Mouse (Mus musculus) embryonic facial prominence, embryonic 14.5 days (tissue): ENCODE data around the gene Abat. TPM values are rescaled to one million over a fixed set of nuclear protein-coding genes. Genes with fewer than 3 reads are reported as not detected.

Experiments used
- ATAC-seq: fragments of 200-750 bp; cut with Nextera tagmentation; 2 replicates; pipeline ENCODE4 v1.8.0; 2017; ENCODE audit warnings: low read depth, moderate number of reproducible peaks, moderate TSS enrichment
- DNase-seq: peaks from one replicate; pipeline ENCODE4 v3.0.0-alpha.2; 2015; ENCODE audit warnings: low spot score
- H3K27ac ChIP-seq: fragments of 300-500 bp; sonication (generic); replicated peaks from 2 replicates; pipeline ENCODE4 v1.5.1; 2014; ENCODE audit warnings: low read depth, mild to moderate bottlenecking, low read length, moderate library complexity
- H3K27me3 ChIP-seq: fragments of 300-500 bp; sonication (generic); replicated peaks from 2 replicates; pipeline ENCODE4 v1.6.1; 2014; ENCODE audit warnings: low read length; ENCODE audit not compliant: control insufficient read depth, insufficient read depth
- H3K36me3 ChIP-seq: fragments of 300-500 bp; sonication (generic); 2 replicates; pipeline ENCODE4 v1.6.1; 2014; ENCODE audit warnings: low read length, mixed read lengths; ENCODE audit not compliant: control insufficient read depth, insufficient read depth
- H3K4me1 ChIP-seq: fragments of 300-500 bp; sonication (generic); 2 replicates; pipeline ENCODE4 v1.6.1; 2014; ENCODE audit warnings: antibody characterized with exemption, low read length; ENCODE audit not compliant: control insufficient read depth, insufficient read depth
- H3K4me2 ChIP-seq: fragments of 300-500 bp; sonication (generic); 2 replicates; pipeline ENCODE4 v1.6.1; 2014; ENCODE audit warnings: low read depth, mild to moderate bottlenecking, low read length, moderate library complexity, mixed read lengths
- H3K4me3 ChIP-seq: fragments of 300-500 bp; sonication (generic); 2 replicates; pipeline ENCODE4 v1.5.1; 2014; ENCODE audit warnings: low read depth, mild to moderate bottlenecking, low read length
- H3K9ac ChIP-seq: fragments of 300-500 bp; sonication (generic); 2 replicates; pipeline ENCODE4 v1.6.1; 2014; ENCODE audit warnings: low read depth, mild to moderate bottlenecking, low read length, moderate library complexity, mixed read lengths
- H3K9me3 ChIP-seq: fragments of 300-500 bp; sonication (generic); 2 replicates; pipeline ENCODE4 v1.6.1; 2016; ENCODE audit warnings: low read length; ENCODE audit not compliant: control insufficient read depth
- WGBS: fragments of 180-500 bp; shearing (Covaris S2); extraction: QIAGEN DNeasy Blood & Tissue Kit; methylation state at CpG from one replicate; pipeline ENCODE4 v1.1.7; 2014; 5-methylcytosine and 5-hydroxymethylcytosine counted together
- polyA plus RNA-seq: library from polyadenylated mRNA; unstranded; fragments of >200 nt; fragmentation: Nextera tagmentation; extraction: Ambion mirVana; gene quantifications from 2 replicates; pipeline ENCODE4 v1.2.1, GENCODE M21; 2014

Gene Abat
- polyA plus RNA-seq, 1 experiment from 2014 or later, result 18.0 TPM

DNA sequence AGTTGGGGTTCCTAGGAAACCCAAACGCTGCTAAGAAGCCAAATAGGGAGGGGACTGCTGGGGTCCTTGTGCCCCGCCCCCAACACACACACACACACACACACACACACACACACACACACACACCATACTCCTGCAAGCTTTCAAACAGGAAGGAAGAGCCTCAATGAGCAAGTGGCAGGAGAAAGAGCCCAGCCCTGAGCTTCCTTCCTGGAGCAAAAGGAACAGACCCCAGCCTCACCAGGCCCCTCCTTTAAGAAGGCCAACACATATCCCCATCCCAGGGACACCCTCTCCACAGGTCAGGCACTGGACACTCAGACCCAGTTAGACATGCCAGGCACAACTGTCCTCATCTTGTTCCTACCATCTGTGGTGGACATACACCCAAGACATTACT lies 149.8 kb downstream of the Abat start:
- ATAC-seq, result no peak
- H3K9me3 ChIP-seq, result no peaks in the 10 kb centered on the region

DNA sequence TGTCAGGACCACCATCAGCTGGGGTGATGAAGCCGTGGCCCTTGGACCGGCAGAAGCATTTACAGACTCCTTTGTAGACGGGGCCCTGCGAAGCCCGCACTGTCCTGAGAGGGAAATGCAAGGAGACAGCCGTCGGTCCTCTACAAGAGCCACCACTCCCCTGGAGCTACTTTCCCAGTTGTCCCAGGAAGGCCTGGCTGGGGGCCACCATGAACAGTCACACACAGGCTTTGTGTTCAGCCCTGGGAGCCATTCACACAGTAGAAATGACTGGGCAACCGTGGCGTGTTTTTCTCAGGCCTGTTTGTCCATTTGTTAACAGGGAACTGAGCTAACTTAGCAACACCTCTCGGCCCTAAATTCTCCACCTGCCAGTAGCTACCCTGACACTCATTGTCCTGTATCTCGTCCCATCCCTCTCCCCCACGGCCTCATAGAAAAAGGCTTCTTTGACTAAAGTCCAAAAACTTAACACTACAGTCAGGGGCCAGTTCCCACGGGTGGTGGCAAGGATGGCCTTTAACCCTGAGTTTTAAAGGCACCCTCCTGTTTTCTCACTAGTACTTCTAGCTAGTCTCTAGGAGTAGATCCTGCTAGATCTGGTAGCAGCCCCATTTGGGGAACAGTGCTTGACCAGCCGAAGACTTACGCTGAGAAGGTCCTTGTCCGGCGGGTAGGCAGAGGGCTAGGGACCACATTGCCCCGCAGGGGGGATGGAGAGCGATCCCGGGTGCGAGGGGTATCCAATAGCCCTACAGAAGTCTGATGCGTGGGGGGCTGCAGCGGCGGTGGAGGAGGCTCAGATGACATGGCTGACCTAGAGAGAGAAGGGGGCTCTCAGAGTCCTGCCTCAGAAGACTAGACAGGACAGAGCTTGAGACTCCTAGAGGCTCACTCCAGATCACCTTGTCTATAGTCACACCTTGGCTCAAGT lies 150.6 kb downstream of the Abat start:
- no peak overlapping the region for H3K9ac ChIP-seq
- ATAC-seq, result no peak
- no peaks in the 10 kb centered on the region for H3K27me3 ChIP-seq
- no peaks in the 10 kb centered on the region for H3K4me1 ChIP-seq
- H3K9me3 ChIP-seq, result no peaks in the 10 kb centered on the region
- H3K4me3 ChIP-seq, result no peak overlapping the region
- no peak overlapping the region for H3K4me2 ChIP-seq
- DNase-seq, result no peak
- 85% methylated on average over 24 of the region's 24 CpGs for WGBS
- H3K27ac ChIP-seq, result no peak overlapping the region
- peaks cover 34% of the 10 kb centered on the region for H3K36me3 ChIP-seq

More for the DNA sequence above, 149.8 kb downstream of the Abat start:
- 73% methylated on average over 1 of the region's 2 CpGs for WGBS
- Histone ChIP-seq H3K9ac (no peak overlapping the region), H3K4me3 (no peak overlapping the region), H3K27me3 (no peaks in the 10 kb centered on the region), H3K4me2 (no peak overlapping the region), H3K4me1 (no peaks in the 10 kb centered on the region), H3K36me3 (peaks cover 41% of the 10 kb centered on the region), H3K27ac (no peak overlapping the region)
- no peak for DNase-seq

DNA sequence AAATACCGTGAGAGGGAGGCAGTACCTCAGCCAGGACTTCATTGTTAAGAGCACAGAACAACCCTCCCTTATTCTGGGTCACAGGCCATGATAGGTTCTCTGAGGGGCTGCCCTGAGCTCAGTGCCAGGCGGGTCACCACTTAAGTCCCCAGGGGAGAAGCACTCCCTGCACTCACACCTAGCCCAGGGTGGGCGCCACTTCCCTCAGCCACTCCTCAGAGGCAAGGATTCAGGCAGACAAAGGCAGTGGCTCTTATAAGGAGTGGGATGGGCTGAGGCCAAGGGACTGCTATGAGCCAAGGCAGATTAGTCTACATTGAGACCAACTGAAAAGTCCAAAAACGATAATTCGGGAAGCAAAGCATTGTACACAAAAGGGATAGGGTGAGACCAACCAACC lies 152.1 kb downstream of the Abat start:
- no peak overlapping the region for H3K4me2 ChIP-seq
- ATAC-seq (no peak), DNase-seq (no peak)
- H3K27me3 ChIP-seq, result no peaks in the 10 kb centered on the region
- peaks cover 19% of the 10 kb centered on the region for H3K36me3 ChIP-seq
- peaks cover 7% of the 10 kb centered on the region for H3K4me1 ChIP-seq
- no peak overlapping the region for H3K27ac ChIP-seq
- 80% methylated on average over 5 of the region's 5 CpGs for WGBS
- no peak overlapping the region for H3K9ac ChIP-seq
- H3K4me3 ChIP-seq, result no peak overlapping the region
- H3K9me3 ChIP-seq, result no peaks in the 10 kb centered on the region

DNA sequence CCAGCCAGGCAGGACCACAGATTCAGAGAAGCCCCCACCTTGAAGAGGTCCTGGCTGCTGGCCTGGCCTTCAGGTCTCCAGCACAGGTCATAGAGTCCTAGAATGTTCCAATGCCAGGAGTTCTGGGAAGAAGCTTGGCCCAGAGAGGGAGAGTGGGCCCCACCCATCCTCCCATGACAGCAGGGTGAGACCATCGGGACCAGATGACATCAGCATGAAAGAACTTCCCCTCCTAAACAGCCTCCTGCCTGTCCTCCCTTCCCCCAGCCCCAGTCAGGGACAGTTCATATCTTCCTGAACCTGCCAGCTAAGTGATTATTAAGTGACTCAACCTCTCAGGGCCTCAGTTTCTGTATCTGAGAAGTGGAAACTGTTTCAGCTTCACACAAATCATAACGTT lies 153.2 kb downstream of the Abat start:
- WGBS, result 50% methylated on average over 2 of the region's 2 CpGs
- no peak for ATAC-seq
- peaks cover 13% of the 10 kb centered on the region for H3K4me1 ChIP-seq

DNA sequence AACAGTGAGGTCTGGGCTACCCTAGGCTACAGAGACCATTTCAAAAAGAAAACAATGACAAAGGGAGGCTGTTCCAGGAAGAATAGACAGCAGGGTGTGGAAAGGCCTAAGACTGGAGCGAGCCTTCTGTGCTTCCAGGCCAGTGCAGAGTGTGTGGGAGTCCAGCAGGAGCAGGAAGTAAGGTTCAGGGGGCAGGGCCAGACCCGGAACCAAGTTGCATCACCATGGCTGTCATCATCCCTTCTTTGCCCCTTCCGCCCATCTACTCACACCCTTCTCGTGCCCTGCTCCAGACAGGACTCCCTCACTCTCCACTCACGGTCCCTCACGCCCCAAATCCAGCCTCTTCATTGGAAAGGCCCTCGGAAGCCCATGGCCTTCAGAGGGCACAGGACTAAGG lies 154.0 kb downstream of the Abat start:
- Histone ChIP-seq H3K4me2 (no peak overlapping the region), H3K27me3 (no peaks in the 10 kb centered on the region), H3K36me3 (peaks cover 10% of the 10 kb centered on the region), H3K9ac (no peak overlapping the region), H3K4me1 (peaks cover 13% of the 10 kb centered on the region), H3K27ac (no peak overlapping the region), H3K9me3 (no peaks in the 10 kb centered on the region), H3K4me3 (no peak overlapping the region)
- ATAC-seq (no peak), DNase-seq (no peak)
- 80% methylated on average over 7 of the region's 7 CpGs for whole genome bisulfite sequencing

More for the DNA sequence above, 153.2 kb downstream of the Abat start:
- no peak overlapping the region for H3K27ac ChIP-seq
- H3K36me3 ChIP-seq, result peaks cover 17% of the 10 kb centered on the region
- no peaks in the 10 kb centered on the region for H3K9me3 ChIP-seq
- no peaks in the 10 kb centered on the region for H3K27me3 ChIP-seq
- H3K4me2 ChIP-seq, result no peak overlapping the region
- no peak overlapping the region for H3K9ac ChIP-seq
- no peak overlapping the region for H3K4me3 ChIP-seq
- peak; percentile 30 for DNase-seq

DNA sequence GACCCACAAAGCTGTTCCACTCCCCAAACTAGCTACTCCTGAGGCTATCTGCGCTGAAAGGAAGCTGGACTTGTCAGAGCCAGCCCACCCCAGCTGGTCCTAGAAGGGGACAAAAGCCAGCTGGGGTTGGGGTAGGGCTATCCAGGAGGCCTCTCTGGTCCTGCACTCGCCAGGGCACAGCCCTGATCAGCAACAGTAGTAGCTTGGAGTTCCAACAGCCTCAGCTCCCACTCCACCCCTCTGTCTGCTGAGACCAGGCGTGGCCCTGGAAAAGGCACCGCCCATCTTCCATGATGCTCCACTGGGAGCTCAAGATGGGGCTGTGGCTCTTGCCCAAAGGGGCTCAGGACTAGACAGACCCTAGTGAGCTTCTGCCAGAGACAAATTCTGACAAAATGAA lies 154.6 kb downstream of the Abat start:
- H3K9ac ChIP-seq, result no peak overlapping the region
- H3K36me3 ChIP-seq, result peaks cover 5% of the 10 kb centered on the region
- H3K27me3 ChIP-seq, result no peaks in the 10 kb centered on the region; the same call in 1 of the 2 replicates
- H3K4me2 ChIP-seq, result no peak overlapping the region
- no peak for ATAC-seq
- peaks cover 13% of the 10 kb centered on the region for H3K4me1 ChIP-seq
- 59% methylated on average over 4 of the region's 4 CpGs for WGBS
- H3K27ac ChIP-seq, result no peak overlapping the region
- no peaks in the 10 kb centered on the region for H3K9me3 ChIP-seq
- no peak overlapping the region for H3K4me3 ChIP-seq
- no peak for DNase-seq

DNA sequence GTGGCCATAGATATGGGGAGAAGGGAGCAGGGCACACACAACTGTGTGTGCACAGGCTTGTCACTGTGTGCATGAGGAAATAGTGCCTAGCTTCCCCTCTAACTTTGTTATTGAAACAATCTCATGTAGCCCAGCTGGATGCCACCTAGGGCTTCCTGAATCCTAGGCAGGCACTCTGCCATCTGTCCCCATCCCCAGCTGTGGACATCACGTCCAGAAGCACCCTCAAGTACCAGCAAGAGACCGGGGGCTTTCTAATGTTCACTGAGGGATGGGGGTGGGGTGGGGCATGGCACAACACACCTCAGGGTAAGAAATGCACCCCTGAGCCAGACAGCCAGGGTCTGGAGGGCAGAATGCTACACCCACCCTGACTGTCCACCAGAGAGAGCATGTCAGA lies 155.2 kb downstream of the Abat start:
- Histone ChIP-seq H3K4me3 (no peak overlapping the region), H3K9ac (no peak overlapping the region), H3K27ac (no peak overlapping the region), H3K36me3 (peaks cover under 1% of the 10 kb centered on the region; the same call in 1 of the 2 replicates), H3K4me1 (peaks cover 13% of the 10 kb centered on the region), H3K27me3 (no peaks in the 10 kb centered on the region; the same call in 1 of the 2 replicates), H3K9me3 (no peaks in the 10 kb centered on the region), H3K4me2 (no peak overlapping the region)
- 74% methylated on average over 2 of the region's 2 CpGs for WGBS
- no peak for DNase-seq
- no peak for ATAC-seq

DNA sequence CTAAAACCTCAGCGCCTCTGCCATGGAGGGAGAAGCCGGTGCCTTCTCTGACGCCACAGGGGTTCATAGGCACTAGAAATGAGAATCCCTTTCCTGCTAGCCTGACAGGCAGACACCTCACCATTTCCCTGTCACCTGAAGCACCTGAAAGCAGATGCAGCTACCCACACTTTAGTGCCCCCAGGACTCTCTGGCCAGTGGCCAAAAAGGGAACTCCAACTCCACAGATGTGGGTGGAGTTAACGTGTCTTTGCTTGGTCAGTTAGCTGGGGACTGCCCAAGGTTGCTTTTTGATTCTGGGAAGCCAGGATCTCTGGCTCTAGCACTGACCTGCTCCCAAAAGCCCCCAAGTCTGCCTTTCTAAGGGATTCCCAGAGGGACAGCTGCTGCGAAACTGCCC lies 156.2 kb downstream of the Abat start:
- Histone ChIP-seq H3K4me3 (peak overlapping the region; percentile 67; the same call in 1 of the 2 replicates), H3K36me3 (no peaks in the 10 kb centered on the region; the same call in 1 of the 2 replicates), H3K4me2 (peak overlapping the region; percentile 76), H3K27ac (no peak overlapping the region; the same call in 1 of the 2 replicates), H3K9me3 (no peaks in the 10 kb centered on the region), H3K9ac (peak overlapping the region; percentile 68), H3K27me3 (no peaks in the 10 kb centered on the region; the same call in 1 of the 2 replicates), H3K4me1 (peaks cover 13% of the 10 kb centered on the region)
- WGBS, result 48% methylated on average over 5 of the region's 5 CpGs
- ATAC-seq (no peak), DNase-seq (no peak)
